Mouse (Mus musculus): ENCODE measurements around the gene Srp54b.
"Not testable (repeated sequence)": the region's sequence is repeated elsewhere in the genome, so short reads cannot be mapped to it uniquely, and the experiment has no call there.

Srp54b gene

GRCm38 (mm10) chr12:55230520-55230861, 75.6 kb downstream of the Srp54b start:
- H3K27me3 ChIP-seq (ENCODE audit: insufficient read depth, low read length); H3K4me1 ChIP-seq (replicated peaks; ENCODE audit: low read depth, low read length); H3K9me3 ChIP-seq (ENCODE audit: low read length); H3K36me3 ChIP-seq (ENCODE audit: insufficient read depth, low read length): not testable (repeated sequence)
- peak overlapping the region; percentile 70 for H3K4me3 ChIP-seq (replicated peaks; ENCODE audit: low read length)
